Mouse (Mus musculus) testis, adult 2 months (tissue): ENCODE results near the gene Cd63.

Source experiments
- CTCF ChIP-seq: fragments of 200-500 bp; IDR thresholded peaks from 2 replicates; pipeline ENCODE4 v1.5.1; 2012; ENCODE audit warnings: low read depth, mild to moderate bottlenecking, inconsistent platforms, low read length, moderate library complexity; ENCODE audit not compliant: control insufficient read depth, insufficient read depth, insufficient replicate concordance
- POLR2A ChIP-seq: fragments of 200-500 bp; IDR thresholded peaks from 2 replicates; pipeline ENCODE4 v1.6.1; 2012; ENCODE audit warnings: low read depth, mild to moderate bottlenecking, inconsistent platforms, low read length, moderate library complexity; ENCODE audit not compliant: control insufficient read depth

DNA sequence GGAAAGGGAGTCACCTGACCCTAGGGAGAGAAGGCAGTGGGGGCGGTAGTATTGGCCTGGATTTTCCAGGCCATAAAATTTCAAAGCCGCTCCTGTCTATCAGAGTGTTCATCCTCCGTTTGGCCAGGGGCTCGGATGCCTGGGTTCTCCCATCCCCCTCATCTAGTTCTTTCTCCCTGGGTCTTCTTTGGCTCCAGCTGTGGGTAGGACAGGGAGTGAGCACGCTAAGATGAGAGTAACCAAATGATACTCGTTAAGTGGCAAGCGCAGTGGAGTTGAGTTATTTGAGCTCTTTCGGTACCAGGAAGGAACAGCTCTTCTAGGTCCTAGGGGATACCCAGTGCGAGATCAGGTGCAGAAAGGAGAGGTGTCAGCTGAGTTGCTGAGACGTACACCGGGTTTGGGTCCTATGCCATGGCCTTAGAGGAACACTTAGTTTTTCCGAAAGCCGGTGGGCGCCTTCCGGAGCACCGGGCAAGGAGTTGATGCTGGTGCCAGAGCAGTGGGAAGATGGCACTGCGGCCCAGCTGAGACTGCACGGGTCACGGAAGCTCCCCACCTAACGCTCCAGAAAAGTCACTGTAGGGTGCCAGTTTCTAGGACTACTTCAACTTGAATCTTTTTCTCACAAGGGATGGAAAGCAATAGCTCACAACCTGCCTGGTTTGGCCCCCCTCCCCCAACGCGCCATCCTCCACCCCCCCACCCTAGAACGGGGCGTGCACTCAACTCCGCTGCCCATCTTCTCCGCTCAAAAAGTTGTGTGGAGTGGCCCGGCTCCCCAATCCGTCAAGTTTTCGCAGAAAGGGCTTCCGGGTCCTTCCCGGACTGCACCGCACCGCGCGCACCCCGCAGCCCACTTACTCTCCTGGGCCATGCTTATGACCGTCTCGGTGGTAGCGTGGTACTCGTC is 10.2 kb upstream of the Cd63 start:
- no peak for TF ChIP-seq CTCF
- TF ChIP-seq POLR2A, result no peak
